Mouse (Mus musculus) intestine, postnatal 0 days (tissue): Measurements from ENCODE around the gene Npffr2. TPM values are rescaled to one million over a fixed set of nuclear protein-coding genes. Genes with fewer than 3 reads are reported as not detected.
A peak's percentile ranks its signal among the peaks of the same experiment; 100 is the strongest.
"Not testable (repeated sequence)": the region's sequence is repeated elsewhere in the genome, so short reads cannot be mapped to it uniquely, and the experiment has no call there.

Source experiments
- ATAC-seq: fragments of 200-750 bp; cut with Nextera tagmentation; 2 replicates; pipeline ENCODE4 v1.8.0; 2017; ENCODE audit warnings: mild to moderate bottlenecking, moderate TSS enrichment, moderate library complexity
- H3K27ac ChIP-seq: fragments of 300-500 bp; sonication (generic); 2 replicates; pipeline ENCODE4 v1.5.1; 2014; ENCODE audit warnings: mild to moderate bottlenecking, low read depth, low read length, moderate library complexity
- H3K27me3 ChIP-seq: fragments of 300-500 bp; sonication (generic); replicated peaks from 2 replicates; pipeline ENCODE4 v1.6.1; 2014; ENCODE audit warnings: low read length, mixed read lengths; ENCODE audit not compliant: control insufficient read depth, insufficient read depth
- H3K36me3 ChIP-seq: fragments of 300-500 bp; sonication (generic); 2 replicates; pipeline ENCODE4 v1.6.1; 2014; ENCODE audit warnings: mild to moderate bottlenecking, moderate library complexity; ENCODE audit not compliant: control insufficient read depth, insufficient read depth
- H3K4me1 ChIP-seq: fragments of 300-500 bp; sonication (generic); replicated peaks from 2 replicates; pipeline ENCODE4 v1.6.1; 2014; ENCODE audit warnings: antibody characterized with exemption, low read length, mixed read lengths; ENCODE audit not compliant: control insufficient read depth, insufficient read depth
- H3K4me2 ChIP-seq: fragments of 300-500 bp; sonication (generic); replicated peaks from 2 replicates; pipeline ENCODE4 v1.6.1; 2014; ENCODE audit warnings: low read depth, mild to moderate bottlenecking, moderate library complexity
- H3K4me3 ChIP-seq: fragments of 300-500 bp; sonication (generic); 2 replicates; pipeline ENCODE4 v1.5.1; 2014; ENCODE audit warnings: low read depth, low read length
- H3K9ac ChIP-seq: fragments of 300-500 bp; sonication (generic); 2 replicates; pipeline ENCODE4 v1.6.1; 2014; ENCODE audit warnings: mild to moderate bottlenecking, low read depth, low read length
- H3K9me3 ChIP-seq: fragments of 300-500 bp; sonication (generic); 2 replicates; pipeline ENCODE4 v1.6.1; 2016; ENCODE audit warnings: mixed run types; ENCODE audit not compliant: control insufficient read depth
- CTCF ChIP-seq: sonication (generic); IDR thresholded peaks from 2 replicates; pipeline ENCODE4 v1.5.1; 2016; ENCODE audit warnings: low read depth, mild to moderate bottlenecking, control low read depth, antibody characterized with exemption, moderate library complexity
- WGBS: fragments of 180-500 bp; shearing (Covaris S2); extraction: QIAGEN DNeasy Blood & Tissue Kit; methylation state at CpG from one replicate; pipeline ENCODE4 v1.1.7; 2014; 5-methylcytosine and 5-hydroxymethylcytosine counted together
- polyA plus RNA-seq: library from polyadenylated mRNA; unstranded; fragments of >200 nt; fragmentation: Nextera tagmentation; extraction: Ambion mirVana; gene quantifications from 2 replicates; pipeline ENCODE4 v1.2.1, GENCODE M21; 2015

Gene Npffr2
- polyA plus RNA-seq, 1 experiment from 2014 or later = not detected

DNA sequence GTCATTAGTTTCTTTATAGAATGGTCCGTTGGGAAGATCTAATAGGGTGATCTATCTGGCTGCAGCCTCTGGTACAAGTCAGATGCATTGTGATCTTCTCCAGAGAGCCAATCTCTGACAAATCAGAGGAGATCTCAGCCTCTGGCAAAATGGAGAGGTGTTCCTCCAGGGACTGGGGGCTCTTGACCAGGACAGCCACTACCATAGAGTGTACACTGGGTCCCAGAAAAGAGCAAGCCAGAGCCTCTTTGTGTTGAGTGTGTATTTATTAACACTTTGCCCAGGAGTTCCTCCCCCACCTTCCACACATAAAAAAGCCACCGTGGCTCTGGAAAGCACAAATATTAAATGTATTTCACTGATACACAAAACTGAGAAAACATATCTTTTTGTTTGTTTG is 2.2 kb downstream of the Npffr2 start:
- Histone ChIP-seq H3K9ac (no peak overlapping the region), H3K27me3 (no peaks in the 10 kb centered on the region; the same call in 1 of the 2 replicates), H3K4me3 (no peak overlapping the region), H3K4me2 (no peak overlapping the region), H3K27ac (no peak overlapping the region), H3K9me3 (no peaks in the 10 kb centered on the region), H3K36me3 (no peaks in the 10 kb centered on the region), H3K4me1 (no peaks in the 10 kb centered on the region)
- 65% methylated on average over 2 of the region's 2 CpGs for WGBS
- TF ChIP-seq CTCF = no peak
- no peak for ATAC-seq

DNA sequence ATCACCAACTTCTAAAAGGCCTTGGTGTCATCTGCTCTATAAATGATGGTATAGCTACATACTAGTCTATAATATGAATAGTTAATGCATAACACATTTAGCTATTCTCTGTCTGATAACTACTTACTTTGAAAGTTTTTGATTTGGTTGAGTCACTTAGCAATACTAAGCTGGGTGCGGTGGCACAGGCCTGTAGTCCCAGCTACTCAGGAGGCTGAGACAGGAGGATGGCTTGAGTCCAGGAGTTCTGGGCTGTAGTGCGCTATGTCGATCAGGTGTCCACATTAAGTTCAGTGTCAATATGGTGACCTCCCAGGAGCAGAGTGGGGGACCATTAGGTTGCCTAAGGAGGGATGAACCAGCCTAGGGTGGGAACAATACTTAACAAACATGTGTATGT is 8.8 kb downstream of the Npffr2 start:
- WGBS = 93% methylated on average over 3 of the region's 3 CpGs
- ATAC-seq = no peak
- TF ChIP-seq CTCF = no peak

DNA sequence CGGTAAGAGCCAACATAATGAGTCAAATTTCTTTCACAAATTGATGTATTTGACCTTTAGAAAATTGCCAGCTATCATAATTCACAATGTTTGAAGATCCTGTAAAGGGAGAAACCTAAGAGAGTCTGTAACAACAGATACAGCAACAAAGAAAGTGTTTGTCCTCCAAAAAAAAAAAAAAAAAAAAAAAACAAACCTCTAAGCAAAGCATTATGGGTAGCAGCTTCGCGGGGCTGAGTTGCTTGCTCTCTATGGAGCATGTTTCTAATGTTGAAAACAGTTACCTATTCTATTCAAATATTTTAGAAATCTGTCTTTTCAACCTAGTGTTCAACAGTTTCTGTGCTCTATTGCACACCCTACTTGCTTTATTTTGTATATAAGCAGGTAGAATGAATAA is 15.2 kb downstream of the Npffr2 start:
- Histone ChIP-seq H3K4me1 (no peaks in the 10 kb centered on the region), H3K4me3 (no peak overlapping the region), H3K27ac (no peak overlapping the region), H3K4me2 (no peak overlapping the region), H3K9ac (no peak overlapping the region), H3K27me3 (no peaks in the 10 kb centered on the region), H3K36me3 (no peaks in the 10 kb centered on the region), H3K9me3 (no peaks in the 10 kb centered on the region)
- no peak for TF ChIP-seq CTCF
- ATAC-seq = no peak
- 82% methylated on average over 3 of the region's 3 CpGs for WGBS

More for the DNA sequence above, 8.8 kb downstream of the Npffr2 start:
- Histone ChIP-seq H3K4me2 (no peak overlapping the region), H3K9me3 (no peaks in the 10 kb centered on the region), H3K36me3 (no peaks in the 10 kb centered on the region), H3K9ac (no peak overlapping the region), H3K27ac (no peak overlapping the region), H3K4me3 (no peak overlapping the region), H3K27me3 (no peaks in the 10 kb centered on the region), H3K4me1 (no peaks in the 10 kb centered on the region)

DNA sequence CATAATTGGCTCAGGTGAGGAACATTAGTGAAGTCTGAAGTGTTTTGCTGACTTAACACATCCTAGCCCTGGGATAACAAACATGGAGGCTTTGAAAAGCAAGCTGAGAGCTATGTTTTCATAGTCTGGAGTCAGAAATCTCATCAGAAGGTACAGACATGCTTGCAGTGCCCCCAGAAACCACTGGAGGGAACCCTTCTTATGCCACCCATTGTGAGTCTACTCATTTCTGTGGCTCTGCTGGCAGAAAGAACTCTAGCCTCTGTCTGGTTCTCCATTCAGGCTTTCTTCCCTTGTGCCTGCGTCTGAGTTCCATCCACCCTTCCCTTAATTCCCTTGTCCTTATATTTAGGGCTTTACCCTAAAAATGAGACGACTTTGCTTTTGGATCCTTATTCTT is 16.2 kb downstream of the Npffr2 start:
- H3K27me3 ChIP-seq = no peaks in the 10 kb centered on the region
- H3K9ac ChIP-seq = no peak overlapping the region
- no peaks in the 10 kb centered on the region for H3K4me1 ChIP-seq
- no peak overlapping the region for H3K4me2 ChIP-seq
- no peak overlapping the region for H3K4me3 ChIP-seq
- no peaks in the 10 kb centered on the region for H3K36me3 ChIP-seq
- 0 out of 2 replicates have a peak, but pooled peaks have one; percentile 25 for ATAC-seq
- H3K27ac ChIP-seq = no peak overlapping the region
- TF ChIP-seq CTCF = peak; percentile 84
- no peaks in the 10 kb centered on the region for H3K9me3 ChIP-seq
- WGBS = 35% methylated on average over 2 of the region's 2 CpGs

DNA sequence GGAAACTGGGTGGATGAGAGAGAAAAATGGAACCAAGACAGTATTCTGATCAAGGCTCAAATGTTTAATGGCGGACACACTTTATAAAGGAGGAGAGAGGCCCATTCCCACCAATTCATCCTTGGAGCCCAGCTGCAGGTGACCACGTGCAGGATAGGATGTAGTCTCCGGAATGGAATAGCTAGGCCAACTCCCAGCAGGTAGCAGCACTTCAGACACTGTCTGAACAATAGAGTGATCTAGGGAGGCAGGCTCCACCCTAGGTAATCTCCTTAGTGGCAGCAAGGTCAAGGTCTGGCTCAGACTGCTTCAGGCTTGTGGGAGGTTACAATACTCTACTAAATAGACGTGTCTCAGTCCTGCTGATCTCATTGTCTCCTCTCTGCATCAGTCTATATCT is 31.9 kb downstream of the Npffr2 start:
- H3K4me1 ChIP-seq, H3K27ac ChIP-seq, H3K9me3 ChIP-seq, ATAC-seq, H3K4me2 ChIP-seq, H3K27me3 ChIP-seq, H3K4me3 ChIP-seq, H3K36me3 ChIP-seq, H3K9ac ChIP-seq: not testable (repeated sequence)
- 40% methylated on average over 4 of the region's 4 CpGs for WGBS

DNA sequence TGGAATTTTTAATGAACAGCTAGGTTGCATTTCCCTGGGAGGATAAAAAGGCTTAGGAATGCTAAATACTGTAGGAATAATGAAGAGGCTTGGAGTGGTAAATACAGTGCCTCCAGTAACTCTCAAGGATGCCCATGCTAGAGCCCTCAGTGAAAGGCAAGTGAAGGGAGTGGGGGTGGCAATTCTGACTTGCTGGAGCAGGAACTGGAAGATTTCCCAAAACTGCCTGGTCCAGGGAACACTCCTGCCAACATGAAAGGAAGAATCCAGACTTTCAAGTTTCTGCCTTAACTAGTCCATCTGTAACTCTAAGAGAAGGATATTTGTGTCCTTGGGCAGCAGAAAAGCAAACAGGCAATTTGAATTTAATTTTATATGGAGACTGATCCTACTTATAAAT is 34.2 kb downstream of the Npffr2 start:
- no peak for TF ChIP-seq CTCF
- no peak for ATAC-seq

DNA sequence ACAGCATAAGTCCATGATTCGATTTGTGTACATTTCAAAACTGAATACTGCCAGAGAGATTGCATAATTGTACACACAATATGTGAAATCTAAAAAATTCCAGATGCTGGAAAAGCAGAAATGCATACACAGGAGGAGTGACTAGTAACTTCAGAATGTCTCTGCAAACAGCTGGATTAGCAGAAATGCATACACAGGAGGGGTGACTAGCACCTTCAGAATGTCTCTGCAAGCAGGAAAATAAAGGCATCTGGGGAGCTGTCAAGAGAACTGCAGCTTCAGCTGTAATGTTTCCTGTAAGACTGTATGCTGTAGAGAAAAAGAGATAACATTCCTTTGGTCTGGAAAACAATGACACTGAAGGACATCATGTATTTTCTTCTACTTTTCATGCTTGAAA is 51.4 kb downstream of the Npffr2 start:
- H3K9ac ChIP-seq = no peak overlapping the region
- H3K27ac ChIP-seq = no peak overlapping the region
- no peaks in the 10 kb centered on the region for H3K9me3 ChIP-seq
- whole genome bisulfite sequencing = 63% methylated on average over 1 of the region's 1 CpGs
- H3K27me3 ChIP-seq = no peaks in the 10 kb centered on the region
- TF ChIP-seq CTCF = no peak
- no peaks in the 10 kb centered on the region for H3K4me1 ChIP-seq
- no peak overlapping the region for H3K4me3 ChIP-seq
- no peak for ATAC-seq
- no peaks in the 10 kb centered on the region for H3K36me3 ChIP-seq
- H3K4me2 ChIP-seq = no peak overlapping the region

More for the DNA sequence above, 34.2 kb downstream of the Npffr2 start:
- no peaks in the 10 kb centered on the region for H3K27me3 ChIP-seq
- H3K4me1 ChIP-seq = no peaks in the 10 kb centered on the region
- no peaks in the 10 kb centered on the region for H3K36me3 ChIP-seq
- H3K9ac ChIP-seq = no peak overlapping the region
- H3K9me3 ChIP-seq = no peaks in the 10 kb centered on the region
- H3K27ac ChIP-seq = no peak overlapping the region
- H3K4me2 ChIP-seq = no peak overlapping the region
- H3K4me3 ChIP-seq = no peak overlapping the region
